ENCODE assay signal across 9 mouse cellular contexts in the genomic region with DNA sequence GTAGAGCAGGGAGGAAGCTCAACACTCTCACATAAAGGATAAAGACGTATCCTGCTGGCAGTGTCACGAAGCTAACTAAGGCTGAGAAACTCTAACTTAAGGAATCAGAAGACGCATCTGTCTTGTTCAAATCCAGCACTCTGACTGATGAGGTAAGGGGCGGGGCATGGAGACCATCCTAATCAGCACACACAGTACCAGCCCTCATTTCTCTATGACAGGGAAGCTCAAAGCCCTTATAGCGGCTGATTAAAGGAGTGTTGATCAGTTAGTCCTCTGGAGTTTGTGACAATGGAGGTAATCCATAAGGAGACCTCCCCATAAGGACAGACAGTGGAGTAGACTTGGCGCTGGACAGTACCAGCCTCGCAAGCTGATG. TPM values are rescaled to one million over a fixed set of nuclear protein-coding genes. Genes with fewer than 3 reads are reported as not detected.
DNase-seq lines count a peak whose midpoint lies in the region; ATAC-seq lines count a peak whose summit lies in the region.
"Had no signal": no experiment of that assay in that cellular context is flagged by ENCODE, and none has a peak within 500 bp of the region (broad histone marks: within the 10 kb centered on the region; RNA-seq: fewer than 3 reads in every experiment).

No protein-coding gene starts in this region.

- no peaks in the 10 kb centered on the region for H3K27me3 ChIP-seq in lung, embryonic 15.5 days
- no peaks in the 10 kb centered on the region for H3K27me3 ChIP-seq in forebrain, embryonic 16.5 days (replicated peaks; ENCODE audit: control insufficient read depth, insufficient read depth, low read length)
- no peaks in the 10 kb centered on the region for H3K27me3 ChIP-seq in limb, embryonic 15.5 days

- H3K36me3 ChIP-seq in lung, embryonic 15.5 days, result no peaks in the 10 kb centered on the region
- no peaks in the 10 kb centered on the region for H3K36me3 ChIP-seq in forebrain, embryonic 16.5 days (ENCODE audit: control insufficient read depth, insufficient read depth)
- H3K36me3 ChIP-seq in limb, embryonic 15.5 days, result no peaks in the 10 kb centered on the region

- no peaks in the 10 kb centered on the region for H3K9me3 ChIP-seq in lung, embryonic 15.5 days
- no peaks in the 10 kb centered on the region for H3K9me3 ChIP-seq in forebrain, embryonic 16.5 days (ENCODE audit: control insufficient read depth, low read length)
- no peaks in the 10 kb centered on the region for H3K9me3 ChIP-seq in limb, embryonic 15.5 days

- ATAC-seq in lung, embryonic 15.5 days (ENCODE audit: borderline replicate concordance, extremely low read depth, low FRiP score, low TSS enrichment), result no peak
- peak; percentile 16; the same call in 1 of the 2 replicates for ATAC-seq in forebrain, embryonic 16.5 days
- no peak for ATAC-seq in limb, embryonic 15.5 days (ENCODE audit: insufficient number of reproducible peaks, low FRiP score, low TSS enrichment, low read depth)

- peak overlapping the region; percentile 71; the same call in 1 of the 2 replicates for H3K27ac ChIP-seq in lung, embryonic 15.5 days
- H3K27ac ChIP-seq in forebrain, embryonic 16.5 days (ENCODE audit: low read length), result peak overlapping the region; percentile 91
- 0 out of 2 replicates have a peak overlapping the region, but pooled peaks have one; percentile 75 for H3K27ac ChIP-seq in limb, embryonic 15.5 days

- no peak for DNase-seq in lung, postnatal 25 days (ENCODE audit: low spot score)
- no peak for DNase-seq in kidney, adult 9 months
- no peak for DNase-seq in adrenal gland, adult (ENCODE audit: inconsistent age in 2 of 2, low spot score in 1 of 2)
- no peak for DNase-seq in right cerebral cortex, postnatal 4 days
- DNase-seq: kidney, postnatal 4 days; lung, postnatal 14 days had no signal

- peaks cover 49% of the 10 kb centered on the region for H3K4me1 ChIP-seq in lung, embryonic 15.5 days
- H3K4me1 ChIP-seq in forebrain, embryonic 16.5 days (replicated peaks; ENCODE audit: control insufficient read depth, insufficient read depth, low read length), result peaks cover 32% of the 10 kb centered on the region
- H3K4me1 ChIP-seq in limb, embryonic 15.5 days, result peaks cover 39% of the 10 kb centered on the region

- no peak overlapping the region for H3K9ac ChIP-seq in lung, embryonic 15.5 days
- no peak overlapping the region for H3K9ac ChIP-seq in forebrain, embryonic 16.5 days (replicated peaks; ENCODE audit: low read depth, low read length)
- H3K9ac ChIP-seq in limb, embryonic 15.5 days, result no peak overlapping the region

- WGBS in lung, embryonic 15.5 days, result 73% methylated on average over 7 of the region's 7 CpGs
- 44% methylated on average over 7 of the region's 7 CpGs for WGBS in forebrain, embryonic 16.5 days
- 78% methylated on average over 7 of the region's 7 CpGs for WGBS in limb, embryonic 15.5 days

- no peak overlapping the region for H3K4me3 ChIP-seq in lung, embryonic 15.5 days
- 0 out of 2 replicates have a peak overlapping the region, but pooled peaks have one; percentile 3 for H3K4me3 ChIP-seq in forebrain, embryonic 16.5 days (replicated peaks; ENCODE audit: low read length)
- no peak overlapping the region for H3K4me3 ChIP-seq in limb, embryonic 15.5 days

- no peak overlapping the region for H3K4me2 ChIP-seq in lung, embryonic 15.5 days
- H3K4me2 ChIP-seq in forebrain, embryonic 16.5 days (ENCODE audit: low read length), result peak overlapping the region; percentile 36; the same call in 1 of the 2 replicates
- no peak overlapping the region for H3K4me2 ChIP-seq in limb, embryonic 15.5 days

RNA-seq across cellular contexts. Expression of gene March10, which starts 52.1 kb away (rescaled TPM):
- 0.13 and 0.15 TPM in 2 replicates for polyA plus RNA-seq in lung, embryonic 15.5 days (2015; fragmentation: Nextera tagmentation; extraction: Ambion mirVana)
- 0.35 and 0.80 TPM in 2 replicates for polyA plus RNA-seq in forebrain, embryonic 16.5 days (2015; fragmentation: Nextera tagmentation; extraction: Ambion mirVana)
- polyA plus RNA-seq in limb, embryonic 15.5 days (2015; fragmentation: Nextera tagmentation; extraction: Ambion mirVana), result not detected in 2 replicates
